Mouse (Mus musculus): ENCODE measurements around the gene Aldob.
A peak's percentile ranks its signal among the peaks of the same experiment; 100 is the strongest.

The Aldob gene

DNA sequence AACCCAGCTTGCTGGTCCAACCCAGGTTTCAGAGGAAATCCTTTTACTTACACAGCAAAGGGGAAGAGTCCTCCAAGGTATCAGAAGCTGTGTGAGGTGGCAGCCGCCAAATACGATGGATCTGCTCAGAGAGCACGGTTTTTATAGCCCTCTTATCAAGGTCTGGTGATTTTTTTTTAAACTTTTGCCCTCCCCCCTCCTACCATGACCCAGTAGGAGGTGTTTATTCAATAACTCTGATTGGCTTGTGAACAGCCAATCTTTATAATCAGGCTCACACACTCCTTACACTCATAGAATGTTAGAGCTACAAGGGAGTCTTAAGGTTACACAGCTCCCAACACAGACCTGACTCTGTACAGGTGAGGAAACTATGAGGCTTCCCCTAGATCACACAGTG, at the start of gene Aldob:
Gene Aldob (minus strand): TSS at position 164 of the 400 bp plus-strand sequence.
- DNase-seq (ENCODE audit: extremely low read depth, insufficient read length, low spot score), result no peak

DNA sequence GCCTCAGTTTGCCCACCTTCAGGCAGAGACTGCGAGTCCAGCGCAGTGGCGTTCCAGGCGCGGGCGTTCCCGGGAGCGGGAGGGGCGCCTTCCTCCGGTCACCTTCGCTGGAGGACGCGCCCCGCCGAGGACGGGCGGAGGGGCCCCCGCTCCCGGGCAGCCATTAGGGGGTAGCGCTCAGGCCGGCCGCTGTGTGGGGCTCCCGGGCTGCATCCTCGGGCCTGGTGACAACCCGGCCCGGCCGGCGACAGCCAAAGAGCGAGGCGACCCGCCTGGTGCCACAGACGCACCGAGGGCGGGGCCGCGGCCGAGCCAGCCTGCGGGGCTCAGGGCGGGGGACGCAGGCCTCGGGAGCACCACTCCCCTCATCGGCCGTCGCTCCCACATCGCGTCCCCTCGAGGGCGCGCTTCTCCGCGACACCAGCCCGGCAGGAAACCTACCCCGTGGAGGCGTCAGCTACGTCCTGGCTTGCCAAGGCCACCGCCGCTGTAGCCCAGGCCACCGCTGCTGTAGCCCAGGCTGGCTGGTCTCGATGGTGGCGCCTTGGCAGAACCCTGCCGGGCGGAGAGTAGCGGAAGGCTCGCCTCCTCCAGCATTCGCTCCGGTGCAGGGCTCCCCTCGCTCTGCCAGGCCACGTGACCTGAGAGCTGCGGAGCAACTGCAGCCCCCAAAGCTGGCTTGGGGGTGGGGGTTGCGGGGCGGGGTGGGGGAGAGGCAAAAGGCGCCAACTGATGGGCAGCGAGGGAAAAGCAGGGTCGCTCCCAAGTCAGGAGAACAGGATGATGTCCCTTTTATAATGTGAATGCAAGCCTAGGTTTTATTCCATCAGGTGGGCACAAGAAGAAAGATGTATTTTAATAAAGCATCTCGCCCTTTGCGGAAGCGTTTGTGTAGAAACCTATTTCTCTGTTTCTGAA, 48.1 kb upstream of the Aldob start, which contains the start of gene Tmem246:
Gene Tmem246 (minus strand): TSS at position 694 of the 918 bp plus-strand sequence.
- DNase-seq (ENCODE audit: extremely low read depth, insufficient read length, low spot score), result no peak

DNA sequence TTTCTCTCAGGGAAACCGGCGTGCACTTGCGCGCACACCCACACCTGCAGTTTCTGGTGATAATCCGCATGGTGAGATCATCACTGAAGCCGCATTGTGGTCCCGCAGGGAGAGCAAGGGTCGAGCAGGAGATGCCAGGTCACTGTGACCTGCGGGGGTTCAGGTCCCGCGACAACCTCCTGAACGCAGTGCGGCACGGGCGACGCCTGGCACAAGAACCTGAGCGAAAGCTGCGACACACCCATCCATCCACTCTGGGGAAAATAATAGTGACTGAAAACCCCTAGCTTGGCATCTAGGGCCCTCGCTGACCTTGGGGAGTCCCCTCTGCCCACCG, 47.5 kb upstream of the Aldob start:
- no peak for DNase-seq (ENCODE audit: extremely low read depth, insufficient read length, low spot score)

DNA sequence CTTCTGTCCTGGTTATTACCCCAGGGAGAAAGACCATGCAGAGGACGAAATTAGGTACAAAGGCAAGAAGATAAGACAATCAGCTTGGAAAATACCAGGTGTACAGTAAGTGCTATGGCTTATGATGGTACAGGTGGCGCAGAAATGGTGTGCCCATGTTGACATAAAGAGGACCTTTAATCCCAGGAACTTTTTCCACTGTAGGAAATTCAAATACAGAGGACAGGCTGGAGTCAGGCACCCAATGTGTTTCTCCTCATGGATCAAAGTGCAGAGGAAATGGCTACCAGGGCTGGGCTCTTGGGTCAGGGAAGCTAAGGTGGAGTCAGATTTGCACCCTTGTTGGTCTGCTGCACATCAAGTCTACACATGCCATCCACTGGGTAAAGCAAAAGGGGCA, 40.8 kb upstream of the Aldob start:
- no peak for DNase-seq (ENCODE audit: extremely low read depth, insufficient read length, low spot score)

DNA sequence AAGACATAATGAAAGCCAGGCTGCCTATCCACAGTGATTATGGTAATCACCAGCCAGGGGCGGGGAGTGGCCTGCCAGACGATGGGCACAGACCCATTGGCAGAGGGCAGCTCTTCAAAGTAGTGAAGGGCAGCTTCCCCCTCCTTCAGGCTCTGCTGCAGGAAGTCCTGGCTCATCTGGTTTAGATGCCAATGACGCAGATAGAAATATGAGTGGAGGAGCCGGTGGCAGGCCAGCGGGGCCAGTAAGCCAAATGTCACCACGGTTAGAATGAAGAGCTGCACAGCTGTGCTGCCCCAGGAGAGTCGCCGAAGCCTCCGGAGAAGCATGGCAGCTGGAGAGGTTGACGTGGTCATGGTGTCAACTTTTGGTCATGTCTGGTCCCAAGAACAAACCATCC, 37.5 kb upstream of the Aldob start:
- no peak for DNase-seq (ENCODE audit: extremely low read depth, insufficient read length, low spot score)

DNA sequence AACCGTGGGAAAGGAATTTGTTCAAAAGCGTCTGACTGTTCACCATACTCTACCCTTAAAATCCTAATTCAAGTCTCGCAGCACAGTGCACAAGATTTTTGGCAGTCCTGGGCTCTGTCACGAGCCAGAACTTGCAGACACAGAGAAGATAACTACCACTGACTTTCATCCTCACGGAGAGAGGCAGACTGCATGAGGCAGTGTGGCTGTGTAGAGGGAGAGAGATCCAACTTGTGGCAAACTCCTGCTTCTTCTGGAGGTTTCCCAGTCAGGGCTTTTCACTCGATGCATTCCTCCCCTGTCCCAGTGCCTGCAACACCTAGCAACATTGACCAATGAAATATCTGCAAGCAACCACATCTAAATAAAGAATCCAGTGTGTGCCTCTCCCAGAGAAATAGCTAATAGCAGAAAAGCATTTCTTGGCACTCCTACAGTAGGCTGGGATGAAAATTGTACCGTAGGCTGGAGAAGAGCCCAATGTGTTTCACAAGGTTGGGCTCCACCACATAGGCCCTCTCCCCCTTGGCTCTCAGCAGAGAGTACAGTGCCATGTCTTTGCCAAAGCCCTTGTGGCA, 36.3 kb upstream of the Aldob start:
- DNase-seq (ENCODE audit: extremely low read depth, insufficient read length, low spot score), result no peak

DNA sequence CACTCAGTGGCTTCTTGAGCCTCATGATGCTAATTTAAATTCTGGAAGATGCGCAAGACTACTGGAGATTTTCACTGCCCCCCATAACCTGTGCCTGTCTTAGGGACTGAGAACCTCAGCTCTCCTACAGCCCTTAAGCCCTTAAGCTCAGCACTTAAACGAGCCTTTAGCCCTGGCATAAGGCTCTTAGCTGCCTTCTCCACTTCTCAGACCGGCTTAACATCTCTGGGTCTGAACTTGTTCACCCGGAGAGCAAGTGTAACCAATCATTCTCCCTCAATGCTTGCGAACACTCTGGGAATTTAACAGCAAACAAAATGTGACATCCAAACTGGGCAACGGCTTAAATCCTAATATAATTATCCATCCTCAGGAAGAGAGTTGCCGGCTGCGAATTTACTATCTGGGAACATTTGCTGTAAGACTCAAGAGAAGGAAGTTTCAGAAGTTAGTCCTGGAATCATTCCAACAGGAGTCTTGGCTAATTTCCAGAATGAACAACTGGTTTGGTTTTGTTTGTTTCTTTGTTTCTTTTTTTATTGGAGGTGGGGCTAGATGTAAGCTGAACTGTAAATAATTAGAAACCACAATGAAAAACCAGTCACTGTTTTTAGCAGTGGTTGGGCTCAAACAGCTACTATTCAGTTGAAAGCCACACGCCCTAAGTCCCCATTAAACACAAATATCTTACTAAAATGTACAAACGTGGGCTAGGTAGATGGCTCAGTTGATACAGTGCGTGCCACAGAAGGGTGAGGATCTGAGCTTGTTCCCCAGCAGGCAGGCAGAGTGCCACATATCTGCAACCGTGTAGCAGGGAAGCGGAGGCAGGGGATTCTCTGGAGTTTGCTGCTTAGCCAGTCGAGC, 34.9 kb upstream of the Aldob start:
- no peak for DNase-seq (ENCODE audit: extremely low read depth, insufficient read length, low spot score)

DNA sequence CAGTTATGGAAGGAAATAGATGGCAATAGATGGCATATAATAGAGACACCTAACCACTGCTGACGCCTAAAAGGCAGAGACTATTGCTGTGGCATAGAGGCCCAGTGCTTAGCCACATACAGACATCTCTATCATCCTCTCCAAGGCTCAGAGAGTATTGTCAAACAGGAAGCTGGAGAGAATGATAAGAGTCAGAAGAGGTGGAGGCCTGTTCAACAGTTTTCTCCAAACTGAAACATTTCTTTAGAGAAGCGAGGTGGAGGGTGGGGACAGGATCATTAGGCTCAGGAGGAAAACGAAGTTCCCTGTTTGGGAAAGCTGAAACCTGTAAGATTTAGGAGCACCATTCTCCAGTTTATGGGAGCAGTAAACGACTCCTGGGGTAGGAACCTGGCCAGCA, 31.9 kb upstream of the Aldob start:
- no peak for DNase-seq (ENCODE audit: extremely low read depth, insufficient read length, low spot score)

DNA sequence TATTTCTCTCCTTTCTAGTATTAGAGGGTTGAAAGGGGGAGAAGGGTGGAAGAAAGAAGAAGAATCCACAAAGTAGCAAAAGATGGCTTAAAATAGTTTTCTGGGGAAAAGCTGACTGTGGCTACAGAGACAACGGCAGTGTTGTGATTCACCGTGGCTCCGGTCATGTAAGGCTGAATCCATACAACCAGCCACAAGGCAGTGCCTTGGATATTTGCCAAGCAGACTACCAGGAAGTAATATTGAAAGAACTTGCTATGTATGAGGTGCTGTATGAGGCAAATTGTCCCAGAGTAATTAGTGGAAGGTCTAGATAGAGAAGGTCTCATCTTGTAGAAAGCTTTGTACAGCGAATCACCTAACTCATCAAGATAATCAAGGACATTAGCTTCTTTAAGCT, 22.8 kb upstream of the Aldob start:
- no peak for DNase-seq (ENCODE audit: extremely low read depth, insufficient read length, low spot score)

DNA sequence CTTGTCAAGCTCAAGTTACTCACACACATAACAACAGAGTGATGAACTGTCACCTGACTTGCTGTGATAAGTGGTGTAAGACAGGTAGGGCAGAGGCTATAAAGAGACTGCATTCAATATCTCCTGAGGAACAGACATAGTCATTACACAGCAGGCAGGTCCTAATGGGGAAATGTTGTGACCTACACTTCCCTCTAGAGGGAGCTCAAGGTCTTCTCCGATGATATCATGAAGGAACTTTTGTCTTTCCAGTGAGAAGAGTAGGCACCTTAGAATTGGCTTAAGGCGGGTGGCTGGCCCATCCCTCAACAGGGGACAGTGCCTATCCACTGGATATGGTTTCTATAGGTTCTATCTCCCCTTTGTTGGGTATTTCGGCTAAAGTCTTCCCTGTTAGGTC, 18.3 kb upstream of the Aldob start:
- no peak for DNase-seq (ENCODE audit: extremely low read depth, insufficient read length, low spot score)

DNA sequence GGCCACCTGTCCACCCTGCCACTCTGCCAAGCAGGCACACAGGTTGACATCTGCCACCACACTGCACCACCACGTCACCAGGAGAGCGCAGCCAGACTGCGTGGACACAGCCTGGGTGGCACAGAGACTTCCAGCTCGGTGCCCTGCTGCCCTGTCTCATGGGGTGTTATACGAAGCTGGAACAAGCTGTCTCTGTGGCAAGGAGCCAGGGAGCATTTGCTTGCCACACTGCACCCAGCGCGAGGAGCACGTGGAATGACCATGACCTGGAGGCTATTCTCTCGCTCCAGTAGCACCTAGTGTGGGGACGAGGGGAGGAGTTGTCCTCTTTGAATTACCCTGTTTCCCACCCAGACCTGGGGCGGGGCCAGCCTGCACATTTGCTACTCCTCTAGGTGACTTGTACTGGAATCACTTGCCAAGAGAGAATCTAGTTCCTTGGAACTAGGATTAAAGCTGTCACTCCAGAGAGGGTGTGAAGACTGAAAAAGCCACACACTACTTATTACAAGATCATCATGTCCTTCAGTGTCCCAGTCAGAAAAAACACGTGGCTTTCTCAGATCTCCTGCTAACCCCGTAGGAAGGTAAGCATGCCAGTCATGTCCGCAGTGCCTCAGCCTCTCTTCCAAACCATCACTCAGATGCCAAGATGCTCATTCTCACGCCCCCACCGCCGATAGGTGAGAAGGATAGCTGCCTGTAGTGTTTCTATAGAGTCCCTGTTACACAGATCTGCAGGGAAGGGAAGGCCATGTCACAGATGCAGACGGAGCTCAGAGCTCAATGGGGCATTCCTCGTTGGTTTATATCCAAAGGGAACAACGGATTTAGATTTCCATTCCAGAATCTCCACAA, 10.8 kb upstream of the Aldob start:
- DNase-seq (ENCODE audit: extremely low read depth, insufficient read length, low spot score), result peak; percentile 16

DNA sequence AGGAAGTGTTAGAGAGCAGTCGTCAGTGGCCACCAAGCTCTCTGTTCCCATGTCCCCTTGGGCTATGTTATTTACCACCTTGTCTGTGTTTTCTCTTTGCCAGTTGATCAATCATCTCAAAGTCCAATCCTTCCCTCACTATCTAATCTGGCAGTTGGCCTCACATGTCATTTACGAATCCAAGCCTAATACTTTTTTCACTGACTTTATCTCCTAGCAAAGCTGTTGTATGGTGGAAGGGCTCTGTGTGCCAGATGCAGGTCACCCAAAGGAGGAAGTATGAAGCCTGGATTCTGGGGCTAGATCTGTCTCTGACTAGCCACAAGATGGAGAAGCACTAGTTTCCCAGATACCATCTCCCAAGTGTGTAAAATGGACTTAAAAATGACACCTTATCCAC, 8.8 kb upstream of the Aldob start:
- no peak for DNase-seq (ENCODE audit: extremely low read depth, insufficient read length, low spot score)

DNA sequence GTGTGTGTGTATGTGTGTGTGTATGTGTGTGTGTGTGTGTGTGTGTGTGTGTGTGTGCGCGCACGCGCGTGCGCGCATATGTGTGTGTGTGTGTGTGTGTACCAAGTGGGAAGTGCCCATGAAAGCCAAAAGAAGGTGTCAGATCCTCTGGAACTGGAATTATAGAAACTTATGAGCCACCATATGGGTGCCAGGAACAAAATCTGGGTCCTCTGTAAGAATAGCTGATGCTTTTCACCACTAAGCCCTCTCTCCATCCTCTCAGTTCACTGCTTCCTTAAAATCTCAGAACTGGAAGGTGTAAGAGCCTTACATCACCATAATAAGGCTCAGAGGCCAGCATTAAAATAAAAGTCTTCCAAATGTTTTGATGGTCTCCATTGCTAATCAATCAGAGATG, 8.0 kb upstream of the Aldob start:
- no peak for DNase-seq (ENCODE audit: extremely low read depth, insufficient read length, low spot score)

DNA sequence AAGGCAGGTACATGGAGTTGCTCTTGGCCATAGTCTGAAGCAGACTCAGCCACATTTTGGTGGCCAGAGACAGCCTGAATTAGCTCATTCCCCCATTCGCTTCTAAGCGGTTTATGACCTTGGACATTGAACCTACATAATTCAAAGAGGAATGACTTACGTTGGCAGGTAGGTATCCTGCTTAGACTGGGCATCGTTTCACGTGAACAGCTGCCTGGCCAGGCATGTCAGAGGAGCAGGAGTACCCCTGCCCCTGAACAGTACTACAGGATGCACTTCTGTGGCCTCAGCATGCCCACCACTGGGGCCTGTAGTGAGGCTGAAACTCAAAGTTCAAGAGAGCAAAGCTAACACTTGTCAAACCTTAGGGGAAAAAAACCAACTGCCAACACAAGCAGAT, 4.0 kb upstream of the Aldob start:
- DNase-seq (ENCODE audit: extremely low read depth, insufficient read length, low spot score), result no peak

DNA sequence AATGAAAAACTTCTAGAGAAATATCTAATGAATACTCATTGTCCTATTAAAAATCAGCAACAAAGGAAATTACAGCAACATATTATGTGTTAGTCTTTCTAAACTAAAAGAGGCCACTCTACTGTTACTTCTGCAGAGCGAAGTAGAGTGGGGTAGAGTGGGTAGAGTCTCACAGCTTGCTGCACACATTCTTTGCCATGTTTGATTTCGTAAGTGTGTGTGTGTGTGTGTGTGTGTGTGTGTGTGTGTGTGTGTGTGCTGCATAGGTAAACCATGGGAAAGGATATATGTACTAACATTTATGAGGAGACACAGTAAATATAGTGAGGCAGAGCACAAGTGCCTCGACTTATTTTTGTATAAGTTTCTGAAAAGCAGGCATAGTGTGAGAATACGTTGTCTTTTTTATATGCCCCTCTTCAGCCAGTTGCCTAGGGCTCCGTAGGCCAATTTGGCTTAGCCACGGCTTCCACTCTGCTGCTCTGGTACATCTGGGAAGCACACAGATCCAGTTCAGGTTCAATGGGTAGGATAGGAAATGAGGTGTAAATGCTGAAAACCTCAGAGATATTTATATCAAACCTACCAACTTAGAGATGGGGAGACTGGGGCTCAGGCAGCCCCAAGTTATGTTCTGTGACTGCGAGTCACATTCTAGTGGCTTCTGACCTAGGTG, 1.7 kb downstream of the Aldob start:
- no peak for DNase-seq (ENCODE audit: extremely low read depth, insufficient read length, low spot score)

DNA sequence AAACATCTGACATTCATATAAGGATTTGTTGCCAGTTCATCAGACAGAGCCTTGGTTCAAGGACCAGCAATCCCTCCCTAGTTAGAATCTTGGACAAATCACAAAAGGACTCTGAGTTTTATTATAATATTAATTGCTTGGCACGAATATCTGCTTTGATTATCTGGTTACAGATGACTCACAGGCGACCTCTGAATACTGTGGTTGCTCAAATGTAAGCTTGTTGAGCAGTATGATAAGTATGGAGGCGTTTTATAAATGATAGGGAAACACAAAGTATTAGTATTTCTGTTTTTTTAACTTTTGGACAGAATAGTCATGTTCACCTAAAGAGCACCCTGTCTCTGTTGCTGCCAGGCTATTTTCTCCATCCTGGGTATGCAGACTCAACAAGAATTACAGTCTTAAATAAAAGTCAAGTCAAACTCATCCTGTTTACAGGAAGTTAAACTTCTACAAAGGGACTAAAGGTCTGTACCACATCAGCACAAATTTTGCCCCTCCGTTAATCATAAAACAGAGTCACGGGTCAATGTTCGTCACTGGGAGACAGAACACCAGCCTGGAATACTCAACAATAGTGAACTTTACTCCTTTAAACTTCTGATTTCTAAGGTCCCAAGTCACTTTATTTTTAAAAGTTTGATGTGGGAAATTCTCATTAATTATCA, 2.3 kb downstream of the Aldob start:
- DNase-seq (ENCODE audit: extremely low read depth, insufficient read length, low spot score), result no peak

DNA sequence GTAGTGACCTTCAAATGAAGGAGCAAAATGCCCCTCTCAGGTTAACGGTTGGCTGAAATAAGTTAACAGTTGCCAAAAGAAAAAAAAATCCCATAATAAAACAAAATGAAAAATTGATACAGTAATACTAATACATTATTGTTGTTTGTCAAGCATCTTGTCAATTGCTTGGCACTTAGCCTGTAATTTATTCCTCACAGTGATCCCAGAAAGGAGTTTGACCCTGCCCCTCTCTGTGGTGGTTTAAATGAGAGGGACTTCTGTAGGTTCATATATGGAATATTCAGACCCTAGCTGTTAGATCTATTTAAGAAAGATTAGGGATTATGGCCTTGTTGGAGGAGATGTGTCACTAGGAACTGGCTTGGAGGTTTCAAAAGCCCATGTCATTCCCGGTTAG, 3.3 kb downstream of the Aldob start:
- no peak for DNase-seq (ENCODE audit: extremely low read depth, insufficient read length, low spot score)

DNA sequence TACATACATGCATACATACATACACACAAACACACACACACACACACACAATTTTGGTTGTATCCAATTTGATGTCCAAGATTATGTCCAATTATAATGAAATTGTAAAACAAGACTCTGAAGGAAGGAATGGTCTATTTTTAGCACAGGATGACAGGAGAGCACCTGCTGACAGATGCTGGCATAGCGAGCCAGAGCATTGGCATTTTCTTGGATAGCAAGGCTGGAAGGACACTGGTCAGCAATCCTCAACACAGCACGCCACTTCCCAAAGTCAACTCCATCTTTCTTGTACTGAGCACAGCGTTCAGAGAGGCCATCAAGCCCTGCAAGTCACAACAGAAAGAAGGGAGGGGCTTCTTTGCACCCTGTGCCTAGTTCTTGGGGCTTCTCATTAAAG, 8.4 kb downstream of the Aldob start:
- DNase-seq (ENCODE audit: extremely low read depth, insufficient read length, low spot score), result no peak

DNA sequence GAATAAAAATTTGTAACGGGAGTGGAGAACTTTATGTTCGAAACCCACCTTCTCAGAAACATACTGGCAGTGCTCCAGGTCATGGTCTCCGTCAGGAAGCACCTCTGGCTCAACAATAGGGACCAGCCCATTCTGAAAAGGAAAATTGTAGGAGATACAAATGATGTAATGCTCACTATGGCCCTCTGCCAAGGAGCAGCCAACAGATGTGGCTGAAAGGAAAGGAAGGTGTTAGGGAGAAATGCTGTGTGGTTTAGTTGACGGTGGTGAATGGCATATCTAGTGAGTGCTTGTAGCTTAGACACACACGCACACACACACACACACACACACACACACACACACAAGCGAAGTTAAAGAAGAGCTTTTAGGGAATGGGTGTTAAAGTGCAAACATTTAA, 9.7 kb downstream of the Aldob start:
- DNase-seq (ENCODE audit: extremely low read depth, insufficient read length, low spot score), result no peak
